Mouse (Mus musculus) G1E-ER4 (cell line): ENCODE data around the gene Mrgpra1. TPM values are rescaled to one million over a fixed set of nuclear protein-coding genes. Genes with fewer than 3 reads are reported as not detected.

Source experiments
- GATA1 ChIP-seq: IDR thresholded peaks from one replicate; pipeline ENCODE4 v1.8.0; 2012; ENCODE audit warnings: low read length, inconsistent platforms
- polyA plus RNA-seq: library from polyadenylated mRNA; stranded (reverse); fragments of >175 nt; gene quantifications from 2 replicates; pipeline ENCODE4 v1.2.3, GENCODE M21; 2012

Gene Mrgpra1
- not detected in 2 replicates for polyA plus RNA-seq

GRCm38 (mm10) chr7:47354140-47354539 is at the start of gene Mrgpra1:
Mrgpra1 (minus strand) TSS chr7:47354240.
- TF ChIP-seq GATA1: no peak

- TF ChIP-seq GATA1: no peak
Observed at GRCm38 (mm10) chr7:47401125-47401524, 47.1 kb upstream of the Mrgpra1 start.

DNA sequence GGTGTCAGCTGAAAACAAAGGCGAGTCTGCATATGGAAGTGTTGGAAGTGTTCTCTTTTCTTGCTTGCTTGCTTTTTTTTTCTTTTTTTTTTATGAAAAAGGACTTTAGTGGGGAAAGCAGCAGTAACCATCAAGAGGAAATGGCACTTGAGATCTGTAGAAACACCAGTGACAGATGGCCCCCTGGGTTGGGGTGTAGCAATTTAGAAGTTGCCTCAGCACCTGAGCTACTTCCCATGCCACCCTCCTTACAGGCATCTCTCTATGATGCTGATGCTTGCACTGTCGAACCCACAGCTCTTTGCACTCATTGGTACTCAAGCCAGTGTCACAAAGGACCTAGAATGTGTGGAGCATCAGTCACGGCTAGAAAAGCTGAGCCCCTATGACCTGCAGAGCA is 5.6 kb downstream of the Mrgpra1 start:
- TF ChIP-seq GATA1: no peak

GRCm38 (mm10) chr7:47345905-47346478 is 8.0 kb downstream of the Mrgpra1 start:
- TF ChIP-seq GATA1: no peak

DNA sequence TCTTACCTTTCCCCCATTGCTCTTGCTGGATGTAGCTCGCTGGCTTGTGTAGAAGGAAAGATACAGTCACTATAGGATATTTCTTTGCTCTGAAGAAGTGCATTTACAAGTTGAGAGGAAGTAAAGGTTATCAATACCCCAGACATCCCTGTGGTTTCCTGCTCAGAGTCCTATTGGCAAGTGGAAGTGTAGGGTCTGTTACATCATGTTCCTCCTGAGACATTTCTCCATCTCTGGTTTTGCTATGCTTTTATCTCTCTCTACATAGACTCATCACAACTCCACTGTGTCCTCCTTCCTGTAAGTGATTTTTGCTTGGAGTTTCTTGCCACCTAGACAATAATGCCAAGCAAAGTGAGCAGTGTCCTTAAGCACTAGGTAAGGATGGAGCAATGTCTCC is 35.7 kb downstream of the Mrgpra1 start:
- TF ChIP-seq GATA1: no peak

DNA sequence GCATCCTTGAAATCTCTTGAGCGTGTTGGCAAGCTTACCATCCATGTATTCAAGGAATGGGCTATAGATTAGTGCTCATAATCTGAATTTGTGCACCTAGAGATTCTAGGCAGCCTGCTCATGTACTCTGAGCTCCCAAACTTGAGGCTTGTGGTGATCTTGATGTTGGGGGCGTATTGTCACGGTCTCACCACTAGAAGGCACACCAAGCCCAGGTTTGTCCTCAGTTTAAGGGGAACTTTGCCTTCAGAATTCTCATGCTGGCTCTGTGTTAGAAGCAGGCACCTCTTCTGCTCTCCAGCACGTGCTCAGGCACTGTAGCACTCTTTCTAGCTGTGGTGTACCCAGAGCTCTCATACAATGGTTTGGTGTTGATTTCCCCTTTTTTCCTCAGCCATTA is 41.8 kb downstream of the Mrgpra1 start:
- no peak for TF ChIP-seq GATA1

DNA sequence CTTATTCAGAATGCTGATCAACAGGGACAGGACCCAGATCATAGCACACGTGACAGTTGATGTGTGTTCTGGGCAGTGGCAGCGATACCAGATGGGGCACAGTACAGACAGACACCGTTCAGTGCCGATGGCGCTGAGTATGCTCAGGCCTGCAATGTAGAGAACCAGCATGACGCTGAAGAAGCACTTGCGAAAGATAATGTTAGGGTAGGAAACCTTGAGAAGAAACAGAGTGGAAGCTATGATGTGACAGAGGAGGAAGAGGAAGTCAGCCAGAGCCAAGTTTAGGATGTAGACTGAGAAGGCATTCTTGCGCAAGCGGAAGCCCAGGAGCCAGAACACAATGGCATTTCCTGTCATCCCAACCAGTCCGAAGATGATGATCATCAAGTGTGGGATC is 44.2 kb downstream of the Mrgpra1 start:
- no peak for TF ChIP-seq GATA1

Other genes with a start within 250 kb of the Mrgpra1 start
- gene Ptpn5, start 220.6 kb downstream of the Mrgpra1 start, polyA plus RNA-seq: not detected in 2 replicates
- gene Mrgpra6, start 149.3 kb downstream of the Mrgpra1 start, polyA plus RNA-seq: not detected in 2 replicates
- gene Mrgpra9, start 101.4 kb downstream of the Mrgpra1 start, polyA plus RNA-seq: not detected in 2 replicates
- gene Mrgpra2a, start 97.9 kb upstream of the Mrgpra1 start, polyA plus RNA-seq: not detected in 2 replicates
- not detected in 2 replicates for gene Mrgpra2b, start 174.6 kb upstream of the Mrgpra1 start, polyA plus RNA-seq
- gene Mrgpra3, start 247.1 kb upstream of the Mrgpra1 start, polyA plus RNA-seq: not detected in 2 replicates